Mouse (Mus musculus): ENCODE results near the gene H3f3a. TPM values are rescaled to one million over a fixed set of nuclear protein-coding genes. Genes with fewer than 3 reads are reported as not detected.
A peak's percentile ranks its signal among the peaks of the same experiment; 100 is the strongest.

The H3f3a gene
- polyA plus RNA-seq (2015; fragmentation: Nextera tagmentation; extraction: Ambion mirVana) = 1,774 and 1,827 TPM in 2 replicates

GRCm38 (mm10) chr1:180813885-180814740, at the start of gene H3f3a:
Gene H3f3a (minus strand): TSS chr1:180813943.
- TF ChIP-seq CTCF (IDR thresholded peaks at IDR 0.05) (no peak), EP300 (IDR thresholded peaks at IDR 0.05) (no peak)
- Histone ChIP-seq H3K27me3 (replicated peaks; ENCODE audit: insufficient read depth, low read length) (no peaks in the 10 kb centered on the region), H3K9me3 (ENCODE audit: low read length) (no peaks in the 10 kb centered on the region), H3K4me1 (ENCODE audit: insufficient read depth, low read depth, low read length) (peaks cover 14% of the 10 kb centered on the region; the same call in 1 of the 2 replicates), H3K4me3 (ENCODE audit: low read depth, low read length) (peak within 1 kb of the TSS; percentile 97), H3K27ac (ENCODE audit: low read length) (peak within 1 kb of the TSS; percentile 100), H3K4me2 (replicated peaks; ENCODE audit: low read depth, low read length) (peak within 1 kb of the TSS; percentile 66), H3K9ac (replicated peaks; ENCODE audit: low read depth) (peak within 1 kb of the TSS; percentile 99), H3K36me3 (ENCODE audit: insufficient read depth, low read length) (no peaks in the 10 kb centered on the region)
- 2% methylated on average over 58 of the region's 69 CpGs for WGBS
- DNase-seq (ENCODE audit: low spot score) (peak; percentile 82), ATAC-seq (peak; percentile 75)

- 88% methylated on average over 6 of the region's 6 CpGs for WGBS
- H3K9ac ChIP-seq (replicated peaks; ENCODE audit: low read depth) = no peak overlapping the region
- H3K9me3 ChIP-seq (ENCODE audit: low read length) = no peaks in the 10 kb centered on the region
- TF ChIP-seq CTCF (IDR thresholded peaks at IDR 0.05) = no peak
- TF ChIP-seq EP300 (IDR thresholded peaks at IDR 0.05) = no peak
- no peak for ATAC-seq
- no peaks in the 10 kb centered on the region for H3K27me3 ChIP-seq (replicated peaks; ENCODE audit: insufficient read depth, low read length)
- H3K4me3 ChIP-seq (ENCODE audit: low read depth, low read length) = no peak overlapping the region
- H3K4me2 ChIP-seq (replicated peaks; ENCODE audit: low read depth, low read length) = no peak overlapping the region
- DNase-seq (ENCODE audit: low spot score) = no peak
- peaks cover 33% of the 10 kb centered on the region for H3K36me3 ChIP-seq (ENCODE audit: insufficient read depth, low read length)
- no peaks in the 10 kb centered on the region for H3K4me1 ChIP-seq (ENCODE audit: insufficient read depth, low read depth, low read length)
- no peak overlapping the region for H3K27ac ChIP-seq (ENCODE audit: low read length)
Observed at GRCm38 (mm10) chr1:180860030-180860429, 46.3 kb upstream of the H3f3a start.

GRCm38 (mm10) chr1:180858763-180859162, 45.0 kb upstream of the H3f3a start:
- TF ChIP-seq EP300 (IDR thresholded peaks at IDR 0.05) (no peak), CTCF (IDR thresholded peaks at IDR 0.05) (no peak)

GRCm38 (mm10) chr1:180850316-180851270, 36.9 kb upstream of the H3f3a start, which contains the start of gene Sde2:
Gene Sde2 (plus strand): TSS chr1:180851127.
- 3% methylated on average over 68 of the region's 77 CpGs for WGBS
- H3K9me3 ChIP-seq (ENCODE audit: low read length) = no peaks in the 10 kb centered on the region
- 0 out of 2 replicates have a peak, but pooled peaks cover 2% of the 10 kb centered on the region for H3K36me3 ChIP-seq (ENCODE audit: insufficient read depth, low read length)
- peak; percentile 100 for DNase-seq (ENCODE audit: low spot score)
- peaks cover 18% of the 10 kb centered on the region; the same call in 1 of the 2 replicates for H3K4me1 ChIP-seq (ENCODE audit: insufficient read depth, low read depth, low read length)
- ATAC-seq = peak; percentile 96
- peak within 1 kb of the TSS; percentile 84 for H3K4me3 ChIP-seq (ENCODE audit: low read depth, low read length)
- peak within 1 kb of the TSS; percentile 76 for H3K4me2 ChIP-seq (replicated peaks; ENCODE audit: low read depth, low read length)
- H3K9ac ChIP-seq (replicated peaks; ENCODE audit: low read depth) = peak within 1 kb of the TSS; percentile 80
- no peak for TF ChIP-seq CTCF (IDR thresholded peaks at IDR 0.05)
- TF ChIP-seq EP300 (IDR thresholded peaks at IDR 0.05) = peak; percentile 98
- no peaks in the 10 kb centered on the region for H3K27me3 ChIP-seq (replicated peaks; ENCODE audit: insufficient read depth, low read length)
- H3K27ac ChIP-seq (ENCODE audit: low read length) = peak within 1 kb of the TSS; percentile 99

More at GRCm38 (mm10) chr1:180858763-180859162, 45.0 kb upstream of the H3f3a start:
- Histone ChIP-seq H3K4me3 (ENCODE audit: low read depth, low read length) (no peak overlapping the region), H3K4me2 (replicated peaks; ENCODE audit: low read depth, low read length) (no peak overlapping the region), H3K27me3 (replicated peaks; ENCODE audit: insufficient read depth, low read length) (no peaks in the 10 kb centered on the region), H3K9me3 (ENCODE audit: low read length) (no peaks in the 10 kb centered on the region), H3K27ac (ENCODE audit: low read length) (no peak overlapping the region), H3K36me3 (ENCODE audit: insufficient read depth, low read length) (peaks cover 33% of the 10 kb centered on the region), H3K9ac (replicated peaks; ENCODE audit: low read depth) (no peak overlapping the region), H3K4me1 (ENCODE audit: insufficient read depth, low read depth, low read length) (no peaks in the 10 kb centered on the region)
- DNase-seq (ENCODE audit: low spot score) (no peak), ATAC-seq (peak; percentile 38; the same call in 1 of the 2 replicates)

GRCm38 (mm10) chr1:180849701-180850301, 36.1 kb upstream of the H3f3a start:
- Histone ChIP-seq H3K36me3 (ENCODE audit: insufficient read depth, low read length) (0 out of 2 replicates have a peak, but pooled peaks cover 2% of the 10 kb centered on the region), H3K9ac (replicated peaks; ENCODE audit: low read depth) (peak overlapping the region; percentile 71), H3K9me3 (ENCODE audit: low read length) (no peaks in the 10 kb centered on the region), H3K27ac (ENCODE audit: low read length) (peak overlapping the region; percentile 99), H3K27me3 (replicated peaks; ENCODE audit: insufficient read depth, low read length) (no peaks in the 10 kb centered on the region), H3K4me2 (replicated peaks; ENCODE audit: low read depth, low read length) (peak overlapping the region; percentile 76), H3K4me1 (ENCODE audit: insufficient read depth, low read depth, low read length) (peaks cover 18% of the 10 kb centered on the region; the same call in 1 of the 2 replicates), H3K4me3 (ENCODE audit: low read depth, low read length) (peak overlapping the region; percentile 41; the same call in 1 of the 2 replicates)
- DNase-seq (ENCODE audit: low spot score) (peak; percentile 44), ATAC-seq (no peak)
- 32% methylated on average over 11 of the region's 11 CpGs for WGBS
- TF ChIP-seq EP300 (IDR thresholded peaks at IDR 0.05) (no peak), CTCF (IDR thresholded peaks at IDR 0.05) (no peak)

Measured in lung, postnatal 0 days (tissue).